Mouse (Mus musculus) bone marrow, adult 2 months (tissue): ENCODE measurements around the gene Mgat1.

ENCODE experiments used
- CTCF ChIP-seq: fragments of 200-500 bp; IDR thresholded peaks from 2 replicates; pipeline ENCODE4 v1.5.1; 2011; ENCODE audit warnings: low read length, control low read depth; ENCODE audit not compliant: control insufficient read depth, insufficient read depth
- POLR2A ChIP-seq: fragments of 200-500 bp; IDR thresholded peaks from 2 replicates; pipeline ENCODE4 v1.6.1; 2011; ENCODE audit warnings: low read depth, mild to moderate bottlenecking, control low read depth, low read length, borderline replicate concordance; ENCODE audit not compliant: control insufficient read depth

DNA sequence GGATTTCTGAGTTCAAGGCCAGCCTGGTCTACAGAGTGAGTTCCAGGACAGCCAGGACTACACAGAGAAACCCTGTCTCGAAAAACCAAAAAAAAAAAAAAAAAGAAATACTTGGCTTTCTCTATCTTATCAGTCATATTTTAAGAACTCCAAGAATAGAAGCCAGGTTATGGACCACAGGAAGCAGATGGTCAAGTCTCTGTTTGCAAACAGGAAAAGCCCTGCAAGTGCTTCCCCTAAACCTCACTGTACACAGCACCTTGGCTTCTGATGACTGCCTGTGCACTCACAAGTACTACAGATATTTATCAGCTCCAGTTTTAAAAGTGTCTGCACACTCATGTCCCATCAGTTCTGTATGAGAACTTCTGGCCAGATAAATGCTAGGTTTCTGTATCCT, 2.5 kb upstream of the Mgat1 start:
- no peak for TF ChIP-seq POLR2A
- no peak for TF ChIP-seq CTCF
